Mouse (Mus musculus): Measurements from ENCODE around the gene Cts6.

DNA sequence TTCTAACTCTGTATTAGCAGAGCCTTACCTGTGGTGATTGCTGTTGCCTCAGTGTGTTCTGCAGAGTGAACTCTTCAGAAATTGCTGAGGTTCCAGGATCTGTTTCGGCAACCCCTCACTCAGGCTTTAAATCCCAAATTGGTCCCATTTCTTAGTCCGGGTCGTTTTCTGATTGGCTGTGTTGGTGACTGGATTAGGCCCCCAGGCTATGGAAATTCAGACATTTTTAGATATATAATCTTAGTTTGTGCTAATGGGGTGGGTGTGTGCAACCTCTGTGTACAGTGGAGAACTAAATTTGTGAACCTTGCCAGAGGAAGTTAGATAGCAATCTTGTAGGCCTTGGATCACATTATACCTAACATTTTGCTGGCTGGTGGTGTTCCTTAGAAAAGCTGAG is at the start of gene Cts6:
- TF ChIP-seq USF1 (IDR thresholded peaks at IDR 0.05; ENCODE audit: low read depth, low read length) (no peak), CTCF (conservative IDR thresholded peaks at IDR 0.05 in 1 of 2, IDR thresholded peaks at IDR 0.05 in 1 of 2; ENCODE audit: low read depth in 2 of 2, low read length in 2 of 2) (no peak), POLR2AphosphoS2 (IDR thresholded peaks at IDR 0.05; ENCODE audit: low read depth, low read length) (no peak), ZC3H11A (IDR thresholded peaks at IDR 0.05; ENCODE audit: low read depth, low read length) (no peak)
